In the genomic region with DNA sequence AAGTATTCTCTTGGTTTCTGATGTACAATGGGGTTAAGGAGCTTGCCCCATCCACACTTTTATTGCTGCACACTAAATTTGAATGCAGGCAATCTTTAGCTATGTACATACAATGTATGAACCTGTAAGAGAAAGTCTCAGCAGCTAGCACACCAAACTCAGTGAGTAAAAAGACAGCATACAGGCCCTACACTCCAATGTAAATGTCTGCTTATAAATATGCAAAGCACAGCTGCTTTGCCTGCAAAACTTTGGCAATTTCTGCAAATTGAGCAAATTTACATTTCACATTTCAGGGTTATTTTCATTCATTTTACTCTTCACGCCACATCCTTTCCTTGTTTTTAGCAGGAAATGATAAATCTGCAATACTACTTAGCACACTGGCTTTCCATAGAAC, we compare ENCODE assay signal across 25 mouse cellular contexts.
A peak's percentile ranks its signal among the peaks of the same experiment; 100 is the strongest.
DNase-seq lines count a peak whose midpoint lies in the region; ATAC-seq and TF ChIP-seq lines count a peak whose summit lies in the region.
"Had no signal": no experiment of that assay in that cellular context is flagged by ENCODE, and none has a peak within 500 bp of the region (broad histone marks: within the 10 kb centered on the region; RNA-seq: fewer than 3 reads in every experiment).

No protein-coding gene starts in this region.

- no peak for TF ChIP-seq POLR2A in brain, embryonic 14.5 days (IDR thresholded peaks at IDR 0.05; ENCODE audit: borderline replicate concordance, extremely low read depth, insufficient read depth, insufficient read length, poor library complexity, severe bottlenecking)

- no peaks in the 10 kb centered on the region for H3K36me3 ChIP-seq in forebrain, embryonic 12.5 days (replicated peaks)
- H3K36me3 ChIP-seq in forebrain, embryonic 11.5 days (ENCODE audit: control insufficient read depth, insufficient read depth, low read length), result no peaks in the 10 kb centered on the region
- no peaks in the 10 kb centered on the region for H3K36me3 ChIP-seq in forebrain, embryonic 15.5 days
- H3K36me3 ChIP-seq: embryonic facial prominence, embryonic 12.5 days; heart, embryonic 10.5 days; heart, embryonic 13.5 days; hindbrain, embryonic 12.5 days; hindbrain, embryonic 15.5 days had no signal

- H3K4me1 ChIP-seq in forebrain, embryonic 12.5 days, result peaks cover 12% of the 10 kb centered on the region; the same call in 1 of the 2 replicates
- 0 out of 2 replicates have a peak, but pooled peaks cover 10% of the 10 kb centered on the region for H3K4me1 ChIP-seq in forebrain, embryonic 11.5 days (replicated peaks; ENCODE audit: control insufficient read depth, insufficient read depth, low read length)
- H3K4me1 ChIP-seq in forebrain, embryonic 15.5 days, result peaks cover 16% of the 10 kb centered on the region
- H3K4me1 ChIP-seq: embryonic facial prominence, embryonic 12.5 days; heart, embryonic 13.5 days; hindbrain, embryonic 15.5 days had no signal

- no peaks in the 10 kb centered on the region for H3K9me3 ChIP-seq in forebrain, embryonic 12.5 days
- H3K9me3 ChIP-seq in forebrain, embryonic 11.5 days (ENCODE audit: control insufficient read depth, low read length), result no peaks in the 10 kb centered on the region
- H3K9me3 ChIP-seq in forebrain, embryonic 15.5 days, result no peaks in the 10 kb centered on the region
- H3K9me3 ChIP-seq: embryonic facial prominence, embryonic 12.5 days; heart, embryonic 10.5 days; hindbrain, embryonic 12.5 days; hindbrain, embryonic 15.5 days had no signal

- H3K27me3 ChIP-seq in forebrain, embryonic 12.5 days, result no peaks in the 10 kb centered on the region
- no peaks in the 10 kb centered on the region for H3K27me3 ChIP-seq in forebrain, embryonic 11.5 days (ENCODE audit: control insufficient read depth, insufficient read depth, low read length)
- H3K27me3 ChIP-seq in forebrain, embryonic 15.5 days, result no peaks in the 10 kb centered on the region
- H3K27me3 ChIP-seq: embryonic facial prominence, embryonic 12.5 days; heart, embryonic 13.5 days; hindbrain, embryonic 12.5 days; hindbrain, embryonic 15.5 days had no signal

- 73% methylated on average over 1 of the region's 1 CpGs for WGBS in forebrain, embryonic 12.5 days
- WGBS in forebrain, embryonic 11.5 days, result 87% methylated on average over 1 of the region's 1 CpGs
- 33% methylated on average over 1 of the region's 1 CpGs for WGBS in forebrain, embryonic 15.5 days

- H3K9ac ChIP-seq in forebrain, embryonic 12.5 days, result no peak overlapping the region
- H3K9ac ChIP-seq in forebrain, embryonic 11.5 days (ENCODE audit: low read length), result no peak overlapping the region
- H3K9ac ChIP-seq in forebrain, embryonic 15.5 days (replicated peaks), result no peak overlapping the region
- H3K9ac ChIP-seq: embryonic facial prominence, embryonic 12.5 days; heart, embryonic 13.5 days; hindbrain, embryonic 12.5 days; hindbrain, embryonic 15.5 days had no signal

- no peak for ATAC-seq in forebrain, embryonic 12.5 days (ENCODE audit: low FRiP score)
- no peak for ATAC-seq in forebrain, embryonic 11.5 days (replicated peaks; ENCODE audit: low FRiP score)
- ATAC-seq in forebrain, embryonic 15.5 days (replicated peaks), result no peak
- ATAC-seq: activated CD4-positive, CD25-positive, alpha-beta regulatory T cell, adult 4 months; intestine, postnatal 0 days had no signal

- no peak for TF ChIP-seq CTCF in brain, embryonic 14.5 days (IDR thresholded peaks at IDR 0.05; ENCODE audit: borderline replicate concordance, extremely low read depth, insufficient read depth, insufficient read length)
- no peak for TF ChIP-seq CTCF in left cerebral cortex, adult 2 months (IDR thresholded peaks at IDR 0.05)

- intact Hi-C loops in left cerebral cortex, adult 2 months (cut with DNase I), result no loop called here

- H3K4me2 ChIP-seq in forebrain, embryonic 12.5 days, result no peak overlapping the region
- no peak overlapping the region for H3K4me2 ChIP-seq in forebrain, embryonic 11.5 days (ENCODE audit: low read depth, low read length, severe bottlenecking)
- H3K4me2 ChIP-seq in forebrain, embryonic 15.5 days (replicated peaks), result no peak overlapping the region
- H3K4me2 ChIP-seq: embryonic facial prominence, embryonic 12.5 days; heart, embryonic 13.5 days; hindbrain, embryonic 12.5 days; hindbrain, embryonic 15.5 days had no signal

- H3K27ac ChIP-seq in forebrain, embryonic 12.5 days, result 0 out of 2 replicates have a peak overlapping the region, but pooled peaks have one; percentile 47
- no peak overlapping the region for H3K27ac ChIP-seq in forebrain, embryonic 11.5 days (ENCODE audit: low read depth, low read length)
- H3K27ac ChIP-seq in forebrain, embryonic 15.5 days (replicated peaks), result peak overlapping the region; percentile 51
- H3K27ac ChIP-seq in left cerebral cortex, adult 2 months, result no peak overlapping the region
- H3K27ac ChIP-seq: embryonic facial prominence, embryonic 12.5 days; heart, adult 2 months; heart, embryonic 10.5 days; heart, embryonic 13.5 days; hindbrain, embryonic 12.5 days; hindbrain, embryonic 15.5 days had no signal

- no peak for DNase-seq in forebrain, embryonic 11.5 days (ENCODE audit: low spot score)
- peak; percentile 41 for DNase-seq in brain, embryonic 14.5 days (ENCODE audit: low read depth)
- no peak for DNase-seq in left cerebral cortex, adult 2 months (ENCODE audit: extremely low spot score in 1 of 2, low spot score in 2 of 2)
- DNase-seq in lung, postnatal 4 days, result no peak
- DNase-seq: adrenal gland, postnatal 10 days; adrenal gland, postnatal 36 days; cerebellum, adult 11-12 months; cerebellum, adult 8-10 months; cerebellum, postnatal 10 days; cerebellum, postnatal 36 days; gastrocnemius, postnatal 10 days; gastrocnemius, postnatal 36 days; heart, adult 2 months; heart, postnatal 14 days; kidney, adult 2 months had no signal

- H3K4me3 ChIP-seq in forebrain, embryonic 12.5 days (replicated peaks), result no peak overlapping the region
- H3K4me3 ChIP-seq in forebrain, embryonic 11.5 days (ENCODE audit: low read depth, low read length), result no peak overlapping the region
- H3K4me3 ChIP-seq in forebrain, embryonic 15.5 days, result no peak overlapping the region
- no peak overlapping the region for H3K4me3 ChIP-seq in left cerebral cortex, adult 2 months
- H3K4me3 ChIP-seq: embryonic facial prominence, embryonic 12.5 days; erythroblast, embryonic 14.5 days; heart, adult 2 months; heart, embryonic 10.5 days; heart, embryonic 13.5 days; hindbrain, embryonic 12.5 days; hindbrain, embryonic 15.5 days had no signal

Comparison
In these comparisons a context has a peak if more than half of its experiments do, and no peak if none do; other contexts are left out.
1. H3K27ac ChIP-seq: peak in forebrain, embryonic 12.5 days (single experiment) and forebrain, embryonic 15.5 days (single experiment); none in forebrain, embryonic 11.5 days (single experiment) and left cerebral cortex, adult 2 months (single experiment).